Mouse (Mus musculus) heart, postnatal 0 days (tissue): Measurements from ENCODE around the gene Cln6.

Source experiments
- CTCF ChIP-seq: IDR thresholded peaks from 2 replicates; pipeline ENCODE4 v1.5.1; 2016; ENCODE audit warnings: antibody characterized with exemption, control low read depth, low read depth
- EP300 ChIP-seq: IDR thresholded peaks from 2 replicates; pipeline ENCODE4 v1.6.1; 2016; ENCODE audit warnings: antibody characterized with exemption, low read depth

DNA sequence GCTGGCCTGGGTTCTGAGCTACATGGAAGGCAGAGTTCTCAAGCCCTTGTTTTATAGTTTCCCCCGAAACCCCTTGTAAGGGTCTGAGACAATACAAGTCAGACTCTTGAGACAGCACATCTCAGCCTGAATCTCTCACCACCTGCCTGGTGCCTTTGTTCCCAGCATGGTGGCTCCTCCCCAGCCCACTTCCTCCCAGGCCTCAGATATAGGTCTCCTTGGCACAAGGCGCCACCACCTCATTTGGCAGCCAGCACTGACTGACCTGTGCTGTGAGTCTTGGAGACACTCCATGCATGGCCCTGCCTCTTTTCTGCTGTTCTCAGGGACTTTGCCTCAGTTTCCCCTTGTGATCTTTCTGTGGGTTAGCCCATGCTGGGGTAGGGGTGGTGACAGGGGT, 13.0 kb downstream of the Cln6 start:
- TF ChIP-seq CTCF (no peak), EP300 (no peak)
